In the genomic region with DNA sequence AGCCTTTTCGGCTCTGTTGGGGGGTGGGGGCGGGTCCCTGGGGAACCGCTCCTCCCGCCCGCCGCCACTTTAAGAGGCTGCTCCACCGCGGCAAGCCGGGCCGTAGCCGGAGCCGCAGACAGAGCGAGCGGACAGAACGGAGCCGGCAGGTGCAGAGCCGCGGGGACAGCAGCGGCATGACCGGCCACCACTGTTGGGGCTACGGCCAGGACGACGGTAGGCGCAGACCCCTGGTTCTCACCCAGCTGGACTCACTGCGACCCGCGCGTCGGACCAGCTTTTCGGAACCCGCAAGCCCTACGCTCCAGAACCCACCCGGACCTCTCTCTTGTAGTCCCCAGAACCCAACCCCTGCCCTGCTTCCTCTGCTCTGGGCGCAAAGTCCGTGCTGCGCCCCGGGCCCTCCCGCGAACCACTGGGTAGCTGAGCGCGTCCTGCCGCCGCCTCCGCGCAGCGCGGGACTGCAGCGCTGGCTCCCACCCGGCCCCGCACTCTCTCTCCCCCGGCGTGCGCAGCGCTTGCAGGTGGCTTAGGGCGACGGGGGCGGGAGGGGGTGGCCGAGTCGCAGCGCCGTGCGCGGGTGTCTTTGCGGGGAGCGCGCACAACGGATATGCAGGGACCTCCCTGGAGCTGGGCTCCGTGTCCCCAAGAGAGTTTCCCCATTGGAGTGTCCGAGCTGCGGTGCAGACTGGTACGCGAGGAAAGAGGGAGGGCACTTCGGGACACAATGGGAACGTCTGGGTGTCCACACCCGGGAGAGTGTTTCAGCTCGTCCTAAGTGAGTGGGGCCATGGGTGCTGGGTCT, we compare ENCODE assay signal across 8 mouse cellular contexts. TPM values are rescaled to one million over a fixed set of nuclear protein-coding genes. Genes with fewer than 3 reads are reported as not detected.
DNase-seq lines count a peak whose midpoint lies in the region; ATAC-seq and TF ChIP-seq lines count a peak whose summit lies in the region.

No protein-coding gene starts in this region.

- peaks cover under 1% of the 10 kb centered on the region for H3K4me1 ChIP-seq in G1E (ENCODE audit: insufficient read depth, low read depth, low read length)
- H3K4me1 ChIP-seq in embryonic facial prominence, embryonic 12.5 days, result peaks cover 15% of the 10 kb centered on the region; the same call in 1 of the 2 replicates
- H3K4me1 ChIP-seq in hindbrain, embryonic 14.5 days (replicated peaks; ENCODE audit: control insufficient read depth, insufficient read depth, low read length), result peaks cover 14% of the 10 kb centered on the region
- H3K4me1 ChIP-seq in limb, embryonic 13.5 days, result peaks cover 15% of the 10 kb centered on the region
- peaks cover 10% of the 10 kb centered on the region; the same call in 1 of the 2 replicates for H3K4me1 ChIP-seq in neural tube, embryonic 14.5 days (ENCODE audit: control insufficient read depth, insufficient read depth, low read length)

- ATAC-seq in G1E (ENCODE audit: extremely low read depth, insufficient number of reproducible peaks, low FRiP score, poor library complexity, severe bottlenecking), result no peak
- ATAC-seq in embryonic facial prominence, embryonic 12.5 days (ENCODE audit: insufficient number of reproducible peaks, insufficient read depth, low FRiP score, low TSS enrichment), result no peak
- ATAC-seq in hindbrain, embryonic 14.5 days (ENCODE audit: low FRiP score), result peak; percentile 52; the same call in 1 of the 2 replicates
- 0 out of 2 replicates have a peak, but pooled peaks have one; percentile 16 for ATAC-seq in limb, embryonic 13.5 days (ENCODE audit: low FRiP score, low read depth)
- ATAC-seq in neural tube, embryonic 14.5 days (ENCODE audit: low read depth), result peak; percentile 73

- H3K9me3 ChIP-seq in G1E (replicated peaks), result no peaks in the 10 kb centered on the region
- no peaks in the 10 kb centered on the region for H3K9me3 ChIP-seq in embryonic facial prominence, embryonic 12.5 days
- H3K9me3 ChIP-seq in hindbrain, embryonic 14.5 days (ENCODE audit: control insufficient read depth, low read length), result no peaks in the 10 kb centered on the region
- H3K9me3 ChIP-seq in limb, embryonic 13.5 days, result no peaks in the 10 kb centered on the region
- no peaks in the 10 kb centered on the region for H3K9me3 ChIP-seq in neural tube, embryonic 14.5 days (ENCODE audit: control insufficient read depth, low read length)

- H3K27me3 ChIP-seq in G1E (ENCODE audit: insufficient read depth, low read length), result peaks cover 45% of the 10 kb centered on the region
- peaks cover 61% of the 10 kb centered on the region for H3K27me3 ChIP-seq in embryonic facial prominence, embryonic 12.5 days
- peaks cover 50% of the 10 kb centered on the region for H3K27me3 ChIP-seq in hindbrain, embryonic 14.5 days (ENCODE audit: control insufficient read depth, insufficient read depth, low read length)
- H3K27me3 ChIP-seq in limb, embryonic 13.5 days, result peaks cover 62% of the 10 kb centered on the region
- peaks cover 41% of the 10 kb centered on the region for H3K27me3 ChIP-seq in neural tube, embryonic 14.5 days (ENCODE audit: control insufficient read depth, insufficient read depth, low read length)

- H3K4me3 ChIP-seq in G1E (ENCODE audit: low read depth, low read length), result peak overlapping the region; percentile 16; the same call in 1 of the 2 replicates
- H3K4me3 ChIP-seq in embryonic facial prominence, embryonic 12.5 days, result peak overlapping the region; percentile 49
- H3K4me3 ChIP-seq in hindbrain, embryonic 14.5 days (replicated peaks; ENCODE audit: low read length), result peak overlapping the region; percentile 51
- peak overlapping the region; percentile 49 for H3K4me3 ChIP-seq in limb, embryonic 13.5 days
- peak overlapping the region; percentile 49 for H3K4me3 ChIP-seq in neural tube, embryonic 14.5 days (ENCODE audit: low read depth, low read length)

- WGBS in embryonic facial prominence, embryonic 12.5 days, result under 1% methylated on average over 75 of the region's 76 CpGs
- under 1% methylated on average over 69 of the region's 76 CpGs for WGBS in hindbrain, embryonic 14.5 days
- under 1% methylated on average over 76 of the region's 76 CpGs for WGBS in limb, embryonic 13.5 days
- WGBS in neural tube, embryonic 14.5 days, result 1% methylated on average over 54 of the region's 76 CpGs

- no peak overlapping the region for H3K27ac ChIP-seq in embryonic facial prominence, embryonic 12.5 days
- no peak overlapping the region for H3K27ac ChIP-seq in hindbrain, embryonic 14.5 days
- H3K27ac ChIP-seq in limb, embryonic 13.5 days, result no peak overlapping the region
- no peak overlapping the region for H3K27ac ChIP-seq in neural tube, embryonic 14.5 days (ENCODE audit: low read depth, low read length)

- H3K36me3 ChIP-seq in G1E (replicated peaks), result no peaks in the 10 kb centered on the region
- no peaks in the 10 kb centered on the region for H3K36me3 ChIP-seq in embryonic facial prominence, embryonic 12.5 days
- H3K36me3 ChIP-seq in hindbrain, embryonic 14.5 days (replicated peaks; ENCODE audit: control insufficient read depth, insufficient read depth), result no peaks in the 10 kb centered on the region
- no peaks in the 10 kb centered on the region for H3K36me3 ChIP-seq in limb, embryonic 13.5 days
- no peaks in the 10 kb centered on the region for H3K36me3 ChIP-seq in neural tube, embryonic 14.5 days (ENCODE audit: control insufficient read depth, insufficient read depth, low read length)

- DNase-seq in adrenal gland, postnatal 10 days, result peak; percentile 37
- DNase-seq in adrenal gland, adult 8-10 months, result no peak
- no peak for DNase-seq in G1E (ENCODE audit: low spot score)
- DNase-seq in hindbrain, embryonic 14.5 days (ENCODE audit: low spot score), result no peak
- DNase-seq in thymus, postnatal 0 days (ENCODE audit: low spot score), result no peak

- no peak for TF ChIP-seq CTCF in G1E (IDR thresholded peaks at IDR 0.05; ENCODE audit: low read depth, low read length)

- peak overlapping the region; percentile 95 for H3K4me2 ChIP-seq in embryonic facial prominence, embryonic 12.5 days (replicated peaks)
- H3K4me2 ChIP-seq in hindbrain, embryonic 14.5 days (replicated peaks), result peak overlapping the region; percentile 91
- H3K4me2 ChIP-seq in limb, embryonic 13.5 days (replicated peaks), result peak overlapping the region; percentile 88
- peak overlapping the region; percentile 91 for H3K4me2 ChIP-seq in neural tube, embryonic 14.5 days (ENCODE audit: low read depth, low read length)

- H3K9ac ChIP-seq in embryonic facial prominence, embryonic 12.5 days, result peak overlapping the region; percentile 47
- H3K9ac ChIP-seq in hindbrain, embryonic 14.5 days, result peak overlapping the region; percentile 59
- H3K9ac ChIP-seq in limb, embryonic 13.5 days, result peak overlapping the region; percentile 57
- H3K9ac ChIP-seq in neural tube, embryonic 14.5 days (replicated peaks; ENCODE audit: low read depth, low read length), result peak overlapping the region; percentile 52

RNA-seq across cellular contexts. Expression of gene Car7, which starts 6.4 kb away (rescaled TPM):
- total RNA-seq in adrenal gland, postnatal 10 days (2021), result 1 to 10 TPM; 3.0 to 3.2 TPM
- total RNA-seq in adrenal gland, adult 8-10 months (2022), result 1 to 10 TPM; 1.7 to 5.6 (median 3.2) TPM
- total RNA-seq in G1E (2014; fragmentation: Nextera tagmentation) (3.4 and 3.8 TPM in 2 replicates), G1E (2017) (0.76 and 0.99 TPM in 2 replicates)
- 0.29 and 0.43 TPM in 2 replicates for polyA plus RNA-seq in G1E (2012)
- polyA plus RNA-seq in embryonic facial prominence, embryonic 12.5 days (2016; fragmentation: Nextera tagmentation; extraction: Ambion mirVana), result 0.83 and 0.97 TPM in 2 replicates
- polyA plus RNA-seq in hindbrain, embryonic 14.5 days (2014; fragmentation: Nextera tagmentation; extraction: Ambion mirVana), result 2.0 and 2.2 TPM in 2 replicates
- polyA plus RNA-seq in limb, embryonic 13.5 days (2015; fragmentation: Nextera tagmentation; extraction: Ambion mirVana), result 0.83 and 0.93 TPM in 2 replicates
- 1.6 and 2.2 TPM in 2 replicates for polyA plus RNA-seq in neural tube, embryonic 14.5 days (2014; fragmentation: Nextera tagmentation; extraction: Ambion mirVana)
- polyA plus RNA-seq in thymus, postnatal 0 days (2015; fragmentation: Nextera tagmentation; extraction: Ambion mirVana), result 1.6 and 2.2 TPM in 2 replicates

RNA-seq across cellular contexts. Expression of gene Nae1, which starts 6.5 kb away (rescaled TPM):
- total RNA-seq in adrenal gland, postnatal 10 days (2021), result 10 to 100 TPM; 30.4 to 35.0 TPM
- total RNA-seq in adrenal gland, adult 8-10 months (2022), result 10 to 100 TPM; 40.5 to 66.3 (median 47.3) TPM
- 63.1 and 90.0 TPM in 2 replicates for total RNA-seq in G1E (2014; fragmentation: Nextera tagmentation)
- 105 and 120 TPM in 2 replicates for total RNA-seq in G1E (2017)
- polyA plus RNA-seq in G1E (2012), result 4.7 and 6.4 TPM in 2 replicates
- 129 TPM in 2 replicates for polyA plus RNA-seq in embryonic facial prominence, embryonic 12.5 days (2016; fragmentation: Nextera tagmentation; extraction: Ambion mirVana)
- polyA plus RNA-seq in hindbrain, embryonic 14.5 days (2014; fragmentation: Nextera tagmentation; extraction: Ambion mirVana), result 111 and 116 TPM in 2 replicates
- 116 and 122 TPM in 2 replicates for polyA plus RNA-seq in limb, embryonic 13.5 days (2015; fragmentation: Nextera tagmentation; extraction: Ambion mirVana)
- polyA plus RNA-seq in neural tube, embryonic 14.5 days (2014; fragmentation: Nextera tagmentation; extraction: Ambion mirVana), result 102 and 117 TPM in 2 replicates
- 62.8 and 68.9 TPM in 2 replicates for polyA plus RNA-seq in thymus, postnatal 0 days (2015; fragmentation: Nextera tagmentation; extraction: Ambion mirVana)

RNA-seq across cellular contexts. Expression of gene Terb1, which starts 31.2 kb away (rescaled TPM):
- under 1 TPM; 0.09 to 0.12 TPM for total RNA-seq in adrenal gland, postnatal 10 days (2021)
- total RNA-seq in adrenal gland, adult 8-10 months (2022), result under 1 TPM in 2 of 4 experiments, not detected in 2; 0.16 to 0.52 TPM
- not detected in 2 replicates for total RNA-seq in G1E (2014; fragmentation: Nextera tagmentation)
- not detected in 2 replicates for total RNA-seq in G1E (2017)
- not detected in 2 replicates for polyA plus RNA-seq in G1E (2012)
- 0.24 and 0.29 TPM in 2 replicates for polyA plus RNA-seq in embryonic facial prominence, embryonic 12.5 days (2016; fragmentation: Nextera tagmentation; extraction: Ambion mirVana)
- 0.78 and 0.83 TPM in 2 replicates for polyA plus RNA-seq in hindbrain, embryonic 14.5 days (2014; fragmentation: Nextera tagmentation; extraction: Ambion mirVana)
- 0.29 and 0.45 TPM in 2 replicates for polyA plus RNA-seq in limb, embryonic 13.5 days (2015; fragmentation: Nextera tagmentation; extraction: Ambion mirVana)
- polyA plus RNA-seq in neural tube, embryonic 14.5 days (2014; fragmentation: Nextera tagmentation; extraction: Ambion mirVana), result 0.70 and 0.81 TPM in 2 replicates
- polyA plus RNA-seq in thymus, postnatal 0 days (2015; fragmentation: Nextera tagmentation; extraction: Ambion mirVana), result 0.14 and 0.27 TPM in 2 replicates

RNA-seq across cellular contexts. Expression of gene Pdp2, which starts 50.3 kb away (rescaled TPM):
- total RNA-seq in adrenal gland, postnatal 10 days (2021), result 10 to 100 TPM; 25.1 to 32.4 TPM
- total RNA-seq in adrenal gland, adult 8-10 months (2022), result 10 to 100 TPM; 31.7 to 43.6 (median 38.0) TPM
- 14.2 and 17.7 TPM in 2 replicates for total RNA-seq in G1E (2014; fragmentation: Nextera tagmentation)
- total RNA-seq in G1E (2017), result 20.4 and 22.8 TPM in 2 replicates
- polyA plus RNA-seq in G1E (2012), result 3.1 and 4.4 TPM in 2 replicates
- polyA plus RNA-seq in embryonic facial prominence, embryonic 12.5 days (2016; fragmentation: Nextera tagmentation; extraction: Ambion mirVana), result 13.2 and 13.7 TPM in 2 replicates
- polyA plus RNA-seq in hindbrain, embryonic 14.5 days (2014; fragmentation: Nextera tagmentation; extraction: Ambion mirVana), result 18.7 and 19.7 TPM in 2 replicates
- 13.8 and 14.0 TPM in 2 replicates for polyA plus RNA-seq in limb, embryonic 13.5 days (2015; fragmentation: Nextera tagmentation; extraction: Ambion mirVana)
- polyA plus RNA-seq in neural tube, embryonic 14.5 days (2014; fragmentation: Nextera tagmentation; extraction: Ambion mirVana), result 20.0 and 21.0 TPM in 2 replicates
- 11.7 and 12.3 TPM in 2 replicates for polyA plus RNA-seq in thymus, postnatal 0 days (2015; fragmentation: Nextera tagmentation; extraction: Ambion mirVana)

Comparison
In these comparisons a context has a peak if more than half of its experiments do, and no peak if none do; other contexts are left out.
1. ATAC-seq: peak in hindbrain, embryonic 14.5 days (single experiment), limb, embryonic 13.5 days (single experiment) and neural tube, embryonic 14.5 days (single experiment); none in G1E (single experiment) and embryonic facial prominence, embryonic 12.5 days (single experiment).
2. Peak in every context shown above with its lines, with median percentiles within 50 percentile points of each other: H3K4me3 ChIP-seq, H3K4me2 ChIP-seq and H3K9ac ChIP-seq.